Mouse (Mus musculus) ES-E14 (cell line): ENCODE results near the gene Vmn2r10.
"Not testable (repeated sequence)": the region's sequence is repeated elsewhere in the genome, so short reads cannot be mapped to it uniquely, and the experiment has no call there.

ENCODE experiments used
- CHD2 ChIP-seq: IDR thresholded peaks from 2 replicates; pipeline ENCODE4 v1.6.1; 2014; ENCODE audit warnings: mild to moderate bottlenecking, low read depth, low read length, inconsistent platforms
- HCFC1 ChIP-seq: IDR thresholded peaks from 2 replicates; pipeline ENCODE4 v1.6.1; 2012; ENCODE audit warnings: low read length, inconsistent platforms, borderline replicate concordance; ENCODE audit not compliant: insufficient read depth
- MAFK ChIP-seq: IDR thresholded peaks from 2 replicates; pipeline ENCODE4 v1.6.1; 2014; ENCODE audit warnings: mild to moderate bottlenecking, low read depth, low read length, inconsistent platforms; ENCODE audit not compliant: insufficient read depth
- ZC3H11A ChIP-seq: IDR thresholded peaks from 2 replicates; pipeline ENCODE4 v1.6.1; 2012; ENCODE audit warnings: low read depth, mild to moderate bottlenecking, inconsistent platforms, low read length, borderline replicate concordance
- ZNF384 ChIP-seq: IDR thresholded peaks from 2 replicates; pipeline ENCODE4 v1.6.1; 2012; ENCODE audit warnings: low read depth, low read length, inconsistent platforms

- not testable (repeated sequence) for TF ChIP-seq MAFK, HCFC1, ZNF384, CHD2, ZC3H11A
These were observed at the start of gene Vmn2r10 for GRCm38 (mm10) chr5:109006427-109006826.
